Mouse (Mus musculus) heart, postnatal 0 days (tissue): ENCODE results near the gene Stim1.

Experiments used
- CTCF ChIP-seq: IDR thresholded peaks from 2 replicates; pipeline ENCODE4 v1.5.1; 2016; ENCODE audit warnings: antibody characterized with exemption, control low read depth, low read depth
- EP300 ChIP-seq: IDR thresholded peaks from 2 replicates; pipeline ENCODE4 v1.6.1; 2016; ENCODE audit warnings: antibody characterized with exemption, low read depth

DNA sequence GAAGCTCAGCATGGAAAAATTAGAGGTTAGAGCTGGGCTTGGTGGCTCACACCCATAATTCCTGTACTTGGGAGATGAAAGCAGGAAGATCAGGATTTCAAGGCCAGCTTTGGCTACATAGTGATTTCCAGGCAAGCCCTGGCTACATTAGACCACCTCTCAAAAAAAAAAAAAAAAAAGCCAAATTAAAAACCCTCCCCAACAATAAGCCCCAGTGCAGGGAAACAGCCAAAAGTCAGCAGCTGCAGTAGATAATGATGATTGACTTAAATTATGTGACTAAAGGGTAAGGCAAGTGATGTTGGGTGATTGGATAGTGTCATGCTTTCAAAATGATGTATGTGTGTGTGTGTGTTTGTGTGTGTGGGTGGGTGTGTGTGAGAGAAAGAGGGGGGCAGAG, 47.3 kb downstream of the Stim1 start:
- no peak for TF ChIP-seq CTCF
- TF ChIP-seq EP300: no peak
